Mouse (Mus musculus) left cerebral cortex, postnatal 14 days (tissue): Measurements from ENCODE around the gene Hsf5. TPM values are rescaled to one million over a fixed set of nuclear protein-coding genes. Genes with fewer than 3 reads are reported as not detected.

Experiments used
- total RNA-seq, 2 experiments: library from RNA; stranded (reverse); gene quantifications; 2 replicates each; pipeline ENCODE4 v1.2.3; 2021

The Hsf5 gene
- total RNA-seq, 2 experiments from 2014 or later, result 0.46 to 0.66 TPM

Other genes with a start within 250 kb of the Hsf5 start
- gene Rad51c, start 212.2 kb upstream of the Hsf5 start, total RNA-seq, result 1 to 10 TPM; 4.7 to 5.5 TPM
- gene Tex14, start 212.1 kb upstream of the Hsf5 start, total RNA-seq, result under 1 TPM; 0.19 to 0.92 TPM
- gene Gm11492, start 50.5 kb upstream of the Hsf5 start, total RNA-seq, result under 1 TPM in 1 of 2 experiments, not detected in 1; 0.17 TPM
- gene Sept4, start 48.3 kb upstream of the Hsf5 start, total RNA-seq, result 100 to 1,000 TPM in 1 of 2 experiments, 10 to 100 TPM in 1; 95.3 to 109 TPM
- gene Mtmr4, start 25.0 kb upstream of the Hsf5 start, total RNA-seq, result 10 to 100 TPM; 83.5 to 86.6 TPM
- 1 to 10 TPM; 2.6 to 4.1 TPM for gene Rnf43, start 45.6 kb downstream of the Hsf5 start, total RNA-seq
- gene Supt4a, start 120.4 kb downstream of the Hsf5 start, total RNA-seq, result 10 to 100 TPM; 60.6 to 67.6 TPM
- 100 to 1,000 TPM; 154 to 162 TPM for gene Tspoap1, start 143.4 kb downstream of the Hsf5 start, total RNA-seq
- not detected for gene Mpo, start 176.4 kb downstream of the Hsf5 start, total RNA-seq
- gene Lpo, start 211.1 kb downstream of the Hsf5 start, total RNA-seq, result under 1 TPM; 0.36 to 0.68 TPM
- 1 to 10 TPM; 5.3 to 5.6 TPM for gene Mks1, start 236.1 kb downstream of the Hsf5 start, total RNA-seq